Mouse (Mus musculus): Measurements from ENCODE around the gene Wfdc15a. TPM values are rescaled to one million over a fixed set of nuclear protein-coding genes. Genes with fewer than 3 reads are reported as not detected.

The Wfdc15a gene
- polyA plus RNA-seq, 1 experiment = not detected

DNA sequence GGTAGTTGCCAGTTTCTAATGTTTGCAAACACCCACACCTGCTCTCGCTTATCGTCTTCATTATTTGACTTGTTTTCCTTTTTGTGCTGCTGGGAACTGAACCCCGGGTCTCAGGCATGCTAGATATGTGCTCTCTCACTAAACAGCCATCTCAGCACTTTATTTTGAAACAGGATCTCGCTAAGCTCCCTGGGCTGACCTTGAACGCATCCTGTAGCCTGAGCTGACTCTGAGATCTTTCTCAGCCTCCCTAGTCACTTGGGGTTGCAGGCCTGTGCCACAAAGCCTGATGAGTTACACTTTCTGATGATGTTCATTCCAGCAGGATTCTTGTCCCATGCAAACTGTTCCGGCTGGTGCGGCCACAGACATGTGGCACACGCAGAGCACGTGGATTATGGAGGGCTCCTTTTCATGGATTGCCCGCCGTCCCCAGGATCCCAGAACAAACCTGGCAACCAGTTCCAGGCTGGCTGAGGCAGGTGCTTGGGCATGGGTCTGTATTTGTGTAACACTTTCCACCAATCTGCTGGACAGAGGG lies 38.3 kb downstream of the Wfdc15a start:
- Histone ChIP-seq H3K4me3 (ENCODE audit: insufficient read depth, low read depth, low read length) (no peak overlapping the region), H3K27ac (replicated peaks; ENCODE audit: low read depth, low read length) (no peak overlapping the region)

DNA sequence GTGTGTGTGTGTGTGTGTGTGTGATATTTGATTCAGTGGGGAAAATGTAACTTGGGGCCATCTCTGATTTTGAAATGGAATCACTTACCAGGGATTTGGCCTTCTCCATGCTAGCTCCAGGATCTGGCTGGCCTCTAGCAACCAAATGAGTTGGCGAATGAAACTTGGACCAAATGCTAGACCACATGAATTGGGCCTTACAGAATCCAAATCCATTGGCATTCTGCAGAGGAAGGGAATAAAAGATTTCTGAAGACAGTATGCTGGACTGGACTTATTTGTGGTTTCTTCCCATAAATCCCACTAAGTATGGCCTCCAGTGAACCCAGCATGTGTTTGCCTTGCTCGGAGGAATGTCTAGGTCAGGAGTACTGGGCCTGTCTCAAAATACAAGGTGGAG lies 41.1 kb downstream of the Wfdc15a start:
- H3K4me1 ChIP-seq (ENCODE audit: control insufficient read depth, insufficient read depth, insufficient read length, low read length) = no peaks in the 10 kb centered on the region
- H3K27ac ChIP-seq (replicated peaks; ENCODE audit: low read depth, low read length) = no peak overlapping the region
- H3K4me3 ChIP-seq (ENCODE audit: insufficient read depth, low read depth, low read length) = no peak overlapping the region

More for the DNA sequence above, 38.3 kb downstream of the Wfdc15a start:
- H3K4me1 ChIP-seq (ENCODE audit: control insufficient read depth, insufficient read depth, insufficient read length, low read length) = no peaks in the 10 kb centered on the region

DNA sequence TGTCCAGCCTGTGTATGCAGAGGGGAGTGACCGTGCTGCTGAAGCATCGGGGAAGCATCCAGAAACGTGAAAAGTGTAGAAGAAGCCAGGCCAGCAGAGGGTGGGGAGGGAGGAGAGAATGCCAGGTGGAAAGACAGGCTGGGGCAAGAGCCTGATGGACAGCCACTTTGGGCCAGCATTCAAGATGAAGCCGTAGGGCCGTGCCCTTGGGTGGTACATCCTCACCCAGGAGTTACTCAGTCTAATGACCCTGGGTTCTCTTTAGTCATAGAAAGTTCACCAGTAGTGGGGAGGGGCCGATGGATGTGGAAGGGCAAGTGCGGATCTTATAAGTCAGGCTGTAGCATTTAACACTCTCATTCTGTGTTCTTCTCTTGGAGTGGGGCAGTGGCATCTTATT lies 43.8 kb downstream of the Wfdc15a start:
- Histone ChIP-seq H3K4me3 (ENCODE audit: insufficient read depth, low read depth, low read length) (no peak overlapping the region), H3K27ac (replicated peaks; ENCODE audit: low read depth, low read length) (no peak overlapping the region), H3K4me1 (ENCODE audit: control insufficient read depth, insufficient read depth, insufficient read length, low read length) (no peaks in the 10 kb centered on the region)

DNA sequence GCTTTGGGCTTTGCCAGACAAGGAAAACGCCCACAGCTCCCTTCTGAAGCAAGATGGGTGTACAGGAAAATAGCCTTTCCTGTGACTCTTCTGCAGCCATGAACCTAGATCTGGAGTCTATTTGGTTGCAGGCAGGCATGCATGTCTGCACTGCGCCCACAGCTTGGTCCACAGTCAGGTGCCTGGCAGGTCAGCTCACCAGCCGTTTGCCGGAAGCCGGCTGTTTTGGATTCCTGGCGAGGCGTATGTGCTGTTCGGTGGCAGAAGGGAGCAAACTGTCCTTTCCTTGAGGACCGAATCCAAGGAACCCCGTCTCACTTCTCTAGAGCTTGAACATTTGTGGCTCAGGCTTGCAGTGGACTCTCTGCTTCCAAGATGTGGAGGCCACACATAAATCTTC lies 45.9 kb downstream of the Wfdc15a start:
- no peaks in the 10 kb centered on the region for H3K4me1 ChIP-seq (ENCODE audit: control insufficient read depth, insufficient read depth, insufficient read length, low read length)
- no peak overlapping the region for H3K27ac ChIP-seq (replicated peaks; ENCODE audit: low read depth, low read length)
- H3K4me3 ChIP-seq (ENCODE audit: insufficient read depth, low read depth, low read length) = no peak overlapping the region

DNA sequence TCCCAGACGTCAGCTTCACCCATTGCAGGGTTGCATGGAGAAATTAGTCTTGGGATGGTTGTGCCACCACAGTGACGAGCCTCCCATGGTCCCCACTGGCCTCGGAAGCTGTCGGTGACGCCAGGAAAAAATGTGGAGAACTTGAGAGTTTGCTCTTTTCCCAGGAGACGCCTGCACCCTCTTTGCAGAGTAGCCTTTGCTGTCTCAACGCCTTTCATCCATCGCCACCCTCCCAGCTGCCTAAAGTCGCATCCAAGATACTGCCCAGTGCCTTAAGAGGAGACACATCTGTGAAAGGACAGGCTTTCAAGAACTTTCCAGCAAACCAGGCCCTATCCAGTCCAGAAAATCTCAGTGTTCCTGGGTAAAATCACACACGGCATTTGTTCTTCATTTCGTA lies 47.6 kb downstream of the Wfdc15a start:
- no peaks in the 10 kb centered on the region for H3K4me1 ChIP-seq (ENCODE audit: control insufficient read depth, insufficient read depth, insufficient read length, low read length)
- no peak overlapping the region for H3K27ac ChIP-seq (replicated peaks; ENCODE audit: low read depth, low read length)
- no peak overlapping the region for H3K4me3 ChIP-seq (ENCODE audit: insufficient read depth, low read depth, low read length)

DNA sequence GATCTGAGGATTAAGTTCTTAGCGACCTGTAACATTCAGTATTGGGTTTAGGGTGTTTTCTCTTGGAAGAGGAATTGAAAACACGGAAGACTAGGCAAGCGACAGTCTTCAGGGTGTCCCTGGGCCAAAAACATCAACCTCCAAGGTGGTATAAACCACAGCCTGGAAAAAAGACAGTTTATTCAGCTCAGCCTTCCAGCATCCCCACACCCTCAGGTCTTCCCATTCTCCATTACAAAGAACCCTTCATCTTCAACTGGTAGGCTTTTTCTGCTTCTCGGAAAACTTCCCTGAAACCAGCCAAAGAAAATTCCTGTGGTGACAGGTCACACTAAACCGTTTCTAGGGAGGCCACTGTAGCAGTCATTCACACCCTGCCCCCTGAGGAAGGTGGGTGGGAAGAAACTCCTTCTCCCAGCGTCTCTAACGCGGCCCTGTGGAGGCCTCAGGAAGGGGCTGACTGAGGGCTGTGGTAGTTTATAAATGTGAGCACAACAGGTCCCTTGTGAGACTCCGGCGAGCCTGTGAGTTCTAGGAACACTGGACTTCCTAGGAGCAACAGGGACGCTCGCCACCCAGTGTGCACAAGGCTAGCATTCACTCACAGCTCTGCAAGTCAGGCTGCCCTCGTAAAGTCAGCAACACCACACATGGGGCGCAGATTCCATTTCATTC lies 49.7 kb downstream of the Wfdc15a start:
- Histone ChIP-seq H3K4me3 (ENCODE audit: insufficient read depth, low read depth, low read length) (no peak overlapping the region), H3K4me1 (ENCODE audit: control insufficient read depth, insufficient read depth, insufficient read length, low read length) (no peaks in the 10 kb centered on the region), H3K27ac (replicated peaks; ENCODE audit: low read depth, low read length) (no peak overlapping the region)

Other genes with a start within 250 kb of the Wfdc15a start
- gene Ywhab, start 205.2 kb downstream of the Wfdc15a start, polyA plus RNA-seq (2012; ENCODE audit: insufficient read depth, insufficient read length, missing spikeins) = 226 and 247 TPM in 2 replicates
- gene Pabpc1l, start 174.7 kb downstream of the Wfdc15a start, polyA plus RNA-seq (2012; ENCODE audit: insufficient read depth, insufficient read length, missing spikeins) = not detected in 2 replicates
- gene Stk4, start 129.8 kb downstream of the Wfdc15a start, polyA plus RNA-seq (2012; ENCODE audit: insufficient read depth, insufficient read length, missing spikeins) = 16.8 and 17.8 TPM in 2 replicates
- gene Tomm34, start 129.0 kb downstream of the Wfdc15a start, polyA plus RNA-seq (2012; ENCODE audit: insufficient read depth, insufficient read length, missing spikeins) = 16.4 and 21.0 TPM in 2 replicates
- not detected in 2 replicates for gene Kcns1, start 29.0 kb downstream of the Wfdc15a start, polyA plus RNA-seq (2012; ENCODE audit: insufficient read depth, insufficient read length, missing spikeins)
- gene Wfdc5, start 17.4 kb downstream of the Wfdc15a start, polyA plus RNA-seq (2012; ENCODE audit: insufficient read depth, insufficient read length, missing spikeins) = not detected in 2 replicates
- not detected in 2 replicates for gene Wfdc12, start 9.5 kb downstream of the Wfdc15a start, polyA plus RNA-seq (2012; ENCODE audit: insufficient read depth, insufficient read length, missing spikeins)
- gene Wfdc15b, start 21.5 kb upstream of the Wfdc15a start, polyA plus RNA-seq (2012; ENCODE audit: insufficient read depth, insufficient read length, missing spikeins) = not detected in 2 replicates
- not detected in 2 replicates for gene Svs2, start 38.3 kb upstream of the Wfdc15a start, polyA plus RNA-seq (2012; ENCODE audit: insufficient read depth, insufficient read length, missing spikeins)
- gene Svs3b, start 56.5 kb upstream of the Wfdc15a start, polyA plus RNA-seq (2012; ENCODE audit: insufficient read depth, insufficient read length, missing spikeins) = not detected in 2 replicates
- gene Svs4, start 78.3 kb upstream of the Wfdc15a start, polyA plus RNA-seq (2012; ENCODE audit: insufficient read depth, insufficient read length, missing spikeins) = not detected in 2 replicates
- not detected in 2 replicates for gene Svs3a, start 89.1 kb upstream of the Wfdc15a start, polyA plus RNA-seq (2012; ENCODE audit: insufficient read depth, insufficient read length, missing spikeins)
- gene Svs6, start 116.6 kb upstream of the Wfdc15a start, polyA plus RNA-seq (2012; ENCODE audit: insufficient read depth, insufficient read length, missing spikeins) = not detected in 2 replicates
- gene Svs5, start 132.6 kb upstream of the Wfdc15a start, polyA plus RNA-seq (2012; ENCODE audit: insufficient read depth, insufficient read length, missing spikeins) = not detected in 2 replicates
- gene Slpi, start 189.0 kb upstream of the Wfdc15a start, polyA plus RNA-seq (2012; ENCODE audit: insufficient read depth, insufficient read length, missing spikeins) = 2.6 TPM in 1 of 2 replicates, not detected in the other
- not detected in 2 replicates for gene Rbpjl, start 203.0 kb upstream of the Wfdc15a start, polyA plus RNA-seq (2012; ENCODE audit: insufficient read depth, insufficient read length, missing spikeins)
- gene Matn4, start 205.0 kb upstream of the Wfdc15a start, polyA plus RNA-seq (2012; ENCODE audit: insufficient read depth, insufficient read length, missing spikeins) = 0.52 TPM in 1 of 2 replicates, not detected in the other
- gene Sdc4, start 243.8 kb upstream of the Wfdc15a start, polyA plus RNA-seq (2012; ENCODE audit: insufficient read depth, insufficient read length, missing spikeins) = 34.7 and 37.6 TPM in 2 replicates

Measured in brown adipose tissue, adult 24 weeks (tissue).